Mouse (Mus musculus): ENCODE results near the gene Nupl1.

DNA sequence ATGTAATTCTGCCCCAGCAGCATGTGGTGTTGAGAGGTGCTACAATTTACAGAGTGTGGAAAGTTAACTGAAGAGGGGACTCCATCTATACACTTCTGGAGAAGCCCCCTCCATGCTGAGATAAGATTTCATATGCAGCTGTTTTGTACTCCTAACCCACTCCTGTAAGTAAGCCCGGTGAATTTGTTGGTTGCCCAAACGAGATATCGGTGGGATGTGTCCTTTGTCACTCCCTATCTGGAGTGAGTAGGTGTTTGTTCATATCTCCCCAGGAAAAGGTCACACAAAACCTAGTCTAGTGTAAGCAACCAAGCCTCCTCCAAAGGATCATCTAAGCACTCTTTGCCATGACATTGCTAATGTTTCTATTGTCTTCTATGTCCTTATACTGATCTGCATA, 2.2 kb upstream of the Nupl1 start:
- no peak for TF ChIP-seq CTCF (IDR thresholded peaks at IDR 0.05; ENCODE audit: low read depth)
- TF ChIP-seq EP300 (IDR thresholded peaks at IDR 0.05; ENCODE audit: low read depth): no peak

All from liver, embryonic 14.5 days (tissue).